Mouse (Mus musculus): ENCODE measurements at regions not wholly inside any gene's neighbourhood (a gene's known extent, or its start where the extent isn't known, plus 50 kb on each side); places are given as distances from the start of the nearest gene placed in this dataset.

DNA sequence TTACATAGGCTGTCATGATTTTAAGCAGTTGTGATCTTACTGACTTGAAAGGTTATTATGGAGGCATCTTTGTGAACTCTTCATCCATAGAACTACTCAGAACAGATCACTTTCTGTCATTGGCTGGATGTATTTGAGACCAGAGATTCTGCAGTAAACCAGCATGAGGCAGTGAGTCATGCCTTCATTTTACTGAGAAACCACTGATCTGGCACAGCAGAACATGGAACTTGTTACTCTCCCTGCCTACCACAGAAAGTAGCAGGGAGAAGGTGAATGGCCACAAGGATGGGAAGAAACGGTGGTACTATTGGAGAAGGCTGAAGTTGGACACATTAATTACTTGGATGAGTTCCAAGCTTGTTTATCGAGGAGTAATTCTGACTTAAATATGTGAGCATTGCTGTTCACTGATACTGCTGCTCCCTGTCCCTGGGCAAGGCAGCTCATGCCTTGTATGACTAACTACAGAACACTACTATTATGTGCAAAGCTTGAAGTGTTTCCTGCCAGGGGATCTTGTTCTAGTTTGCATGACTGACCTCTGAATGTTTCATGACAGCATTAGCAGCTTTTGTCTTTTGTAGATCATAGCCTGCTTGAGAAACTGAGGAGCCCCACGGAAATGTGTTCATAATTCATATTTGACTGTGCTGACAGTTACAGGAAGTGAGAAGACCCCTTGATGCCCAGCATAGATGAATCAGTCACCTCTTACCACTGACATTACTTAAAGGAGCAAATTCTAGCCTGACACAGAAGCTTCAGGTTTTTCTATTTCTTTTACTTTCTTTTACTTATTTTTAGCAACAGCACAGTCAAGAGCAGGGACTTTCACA lies 630.2 kb downstream of the Inhba start:
- TF ChIP-seq POLR2A (IDR thresholded peaks at IDR 0.05; ENCODE audit: control insufficient read depth, low read depth, low read length): no peak
- TF ChIP-seq CTCF (IDR thresholded peaks at IDR 0.05; ENCODE audit: control insufficient read depth, insufficient read depth, insufficient replicate concordance, low read depth, low read length): no peak

Data from testis, adult 2 months (tissue).